Mouse (Mus musculus) forebrain, embryonic 15.5 days (tissue): ENCODE results near the gene Cspg4. TPM values are rescaled to one million over a fixed set of nuclear protein-coding genes. Genes with fewer than 3 reads are reported as not detected.
A peak's percentile ranks its signal among the peaks of the same experiment; 100 is the strongest.

Experiments
- ATAC-seq: fragments of 200-750 bp; cut with Nextera tagmentation; replicated peaks from 2 replicates; pipeline ENCODE4 v1.8.0; 2017; ENCODE audit warnings: mild to moderate bottlenecking, moderate TSS enrichment, moderate library complexity
- H3K27ac ChIP-seq: fragments of 300-500 bp; sonication (generic); replicated peaks from 2 replicates; pipeline ENCODE4 v1.5.1; 2015; ENCODE audit warnings: mild to moderate bottlenecking, inconsistent platforms
- H3K27me3 ChIP-seq: fragments of 300-500 bp; sonication (generic); 2 replicates; pipeline ENCODE4 v1.6.1; 2015; ENCODE audit warnings: inconsistent platforms
- H3K36me3 ChIP-seq: fragments of 300-500 bp; sonication (generic); 2 replicates; pipeline ENCODE4 v1.6.1; 2015; ENCODE audit warnings: mild to moderate bottlenecking, inconsistent platforms
- H3K4me1 ChIP-seq: fragments of 300-500 bp; sonication (generic); 2 replicates; pipeline ENCODE4 v1.6.1; 2015; ENCODE audit warnings: inconsistent platforms
- H3K4me2 ChIP-seq: fragments of 300-500 bp; sonication (generic); replicated peaks from 2 replicates; pipeline ENCODE4 v1.6.1; 2015; ENCODE audit warnings: mild to moderate bottlenecking, inconsistent platforms
- H3K4me3 ChIP-seq: fragments of 300-500 bp; sonication (generic); 2 replicates; pipeline ENCODE4 v1.5.1; 2015; ENCODE audit warnings: mild to moderate bottlenecking, inconsistent platforms
- H3K9ac ChIP-seq: fragments of 300-500 bp; sonication (generic); replicated peaks from 2 replicates; pipeline ENCODE4 v1.6.1; 2015; ENCODE audit warnings: mild to moderate bottlenecking, inconsistent platforms
- H3K9me3 ChIP-seq: fragments of 300-500 bp; sonication (generic); 2 replicates; pipeline ENCODE4 v1.6.1; 2016; ENCODE audit warnings: inconsistent platforms
- WGBS: fragments of 180-500 bp; shearing (Covaris S2); methylation state at CpG from one replicate; pipeline ENCODE4 v1.1.7; 2015; ENCODE audit warnings: mixed read lengths; 5-methylcytosine and 5-hydroxymethylcytosine counted together
- polyA plus RNA-seq: library from polyadenylated mRNA; unstranded; fragments of >200 nt; fragmentation: Nextera tagmentation; extraction: Ambion mirVana; gene quantifications from 2 replicates; pipeline ENCODE4 v1.2.1, GENCODE M21; 2015

Gene Cspg4
- polyA plus RNA-seq, 1 experiment from 2014 or later = 5.1 TPM

DNA sequence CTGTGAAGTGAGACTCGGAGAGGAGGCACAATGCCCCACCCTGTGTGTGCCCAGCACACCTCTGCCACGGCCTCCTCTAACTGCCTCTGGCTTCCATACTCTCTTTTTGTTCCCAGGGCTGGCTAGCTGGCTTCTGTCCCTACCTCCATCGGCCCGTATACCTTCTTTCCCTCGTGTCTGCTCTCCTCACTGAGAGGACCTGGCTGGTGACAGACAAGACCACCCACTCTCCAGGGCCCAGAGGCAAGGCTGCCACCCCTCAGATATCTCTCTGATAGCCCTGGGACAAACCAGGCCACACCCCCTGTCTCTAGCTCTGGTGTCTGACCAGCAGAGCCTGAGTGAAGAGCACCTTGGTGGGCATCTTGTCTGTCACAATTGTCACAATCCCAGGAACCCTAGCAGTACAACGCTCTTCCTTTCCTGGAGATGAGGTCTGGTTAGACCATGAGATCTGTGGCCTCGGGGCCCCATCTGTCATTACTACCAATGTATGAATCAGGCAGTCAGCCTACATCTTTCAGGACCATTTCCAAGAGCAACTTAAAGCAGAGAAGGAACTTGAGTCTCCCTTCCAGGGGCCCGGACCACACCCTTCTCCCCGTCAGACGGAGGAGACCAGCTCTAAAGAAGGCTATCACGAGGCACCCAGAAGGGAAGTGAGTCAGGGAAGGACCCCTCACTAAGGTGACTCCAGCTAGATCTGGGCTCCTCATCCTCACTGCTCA lies 1.0 kb downstream of the Cspg4 start:
- no peaks in the 10 kb centered on the region for H3K36me3 ChIP-seq
- no peak for ATAC-seq
- no peaks in the 10 kb centered on the region for H3K9me3 ChIP-seq
- WGBS = 82% methylated on average over 11 of the region's 11 CpGs
- H3K9ac ChIP-seq = no peak overlapping the region
- H3K27ac ChIP-seq = no peak overlapping the region
- no peak overlapping the region for H3K4me2 ChIP-seq
- H3K27me3 ChIP-seq = peaks cover 14% of the 10 kb centered on the region; the same call in 1 of the 2 replicates
- H3K4me1 ChIP-seq = peaks cover 32% of the 10 kb centered on the region
- peak overlapping the region; percentile 30; the same call in 1 of the 2 replicates for H3K4me3 ChIP-seq

DNA sequence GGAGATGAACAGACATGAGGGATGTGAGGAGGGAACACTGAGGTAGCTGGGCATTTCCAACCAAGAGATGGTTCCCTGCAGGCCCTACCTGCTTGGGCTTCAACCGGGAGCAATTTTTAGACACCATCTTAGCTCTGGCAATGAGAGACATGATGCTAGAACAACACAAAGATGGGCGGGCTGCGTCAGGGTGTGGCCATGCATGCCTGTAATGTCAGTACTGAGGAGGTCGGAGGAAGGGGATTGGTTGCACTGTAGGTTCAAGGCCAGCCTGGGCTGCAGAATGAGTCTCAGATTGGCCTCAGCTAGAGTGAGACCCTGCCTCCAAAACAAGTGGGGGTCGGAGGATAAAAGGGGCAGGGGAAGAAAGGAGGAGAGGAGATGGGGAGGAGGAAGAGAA lies 1.6 kb downstream of the Cspg4 start:
- 84% methylated on average over 5 of the region's 5 CpGs for WGBS

DNA sequence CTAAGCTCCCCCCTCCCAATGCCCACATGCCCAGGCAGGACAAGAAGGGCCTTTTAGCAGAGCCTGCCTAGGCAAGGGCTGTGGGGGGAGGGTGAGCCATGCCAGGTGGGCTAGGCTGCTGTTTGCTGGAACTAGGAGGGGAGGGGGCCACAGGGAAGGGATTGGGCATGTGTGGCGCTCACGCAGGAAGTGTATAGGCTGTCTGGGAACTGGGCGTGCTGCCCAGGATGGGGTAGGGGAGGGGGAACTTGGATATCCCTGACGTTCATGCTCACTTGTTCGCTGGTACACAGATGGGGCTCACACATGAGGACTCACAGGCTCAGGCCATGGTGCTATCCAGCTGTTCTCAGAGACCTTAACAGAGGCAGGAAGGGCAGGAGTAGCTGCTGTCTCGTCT lies 3.5 kb downstream of the Cspg4 start:
- H3K36me3 ChIP-seq = no peaks in the 10 kb centered on the region
- H3K27me3 ChIP-seq = peaks cover 14% of the 10 kb centered on the region; the same call in 1 of the 2 replicates
- peak overlapping the region; percentile 58 for H3K27ac ChIP-seq
- H3K9me3 ChIP-seq = no peaks in the 10 kb centered on the region
- peak; percentile 90 for ATAC-seq
- no peak overlapping the region for H3K4me2 ChIP-seq
- no peak overlapping the region for H3K4me3 ChIP-seq
- H3K4me1 ChIP-seq = peaks cover 32% of the 10 kb centered on the region
- 29% methylated on average over 6 of the region's 6 CpGs for WGBS
- H3K9ac ChIP-seq = no peak overlapping the region

More for the DNA sequence above, 1.6 kb downstream of the Cspg4 start:
- H3K27me3 ChIP-seq = peaks cover 14% of the 10 kb centered on the region; the same call in 1 of the 2 replicates
- no peaks in the 10 kb centered on the region for H3K9me3 ChIP-seq
- no peaks in the 10 kb centered on the region for H3K36me3 ChIP-seq
- no peak for ATAC-seq
- no peak overlapping the region for H3K9ac ChIP-seq
- H3K4me2 ChIP-seq = no peak overlapping the region
- peaks cover 32% of the 10 kb centered on the region for H3K4me1 ChIP-seq
- no peak overlapping the region for H3K27ac ChIP-seq
- no peak overlapping the region for H3K4me3 ChIP-seq

DNA sequence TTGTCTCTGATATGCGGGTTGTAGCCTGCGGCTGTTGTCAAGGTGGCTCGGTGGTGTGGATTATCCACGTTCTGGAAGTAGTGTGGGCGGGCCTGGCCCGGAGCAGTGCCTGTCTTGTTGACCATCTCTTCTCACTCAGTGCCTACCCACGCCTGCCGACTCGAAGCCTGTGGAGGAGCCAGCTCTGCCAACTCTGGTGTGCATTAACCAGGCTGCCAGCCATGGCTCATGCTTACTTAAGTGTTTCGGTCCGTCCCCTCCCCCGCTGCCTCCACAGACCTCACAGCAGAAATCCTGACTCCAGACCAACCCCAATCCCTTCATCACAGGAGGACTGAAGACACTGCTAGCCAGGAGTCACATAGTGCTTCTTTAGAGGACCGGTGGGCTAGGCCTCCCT lies 4.7 kb downstream of the Cspg4 start:
- Histone ChIP-seq H3K27ac (0 out of 2 replicates have a peak overlapping the region, but pooled peaks have one; percentile 41), H3K27me3 (peaks cover 6% of the 10 kb centered on the region; the same call in 1 of the 2 replicates), H3K9ac (no peak overlapping the region), H3K4me3 (no peak overlapping the region), H3K4me1 (peaks cover 24% of the 10 kb centered on the region), H3K9me3 (no peaks in the 10 kb centered on the region), H3K36me3 (no peaks in the 10 kb centered on the region), H3K4me2 (no peak overlapping the region)
- WGBS = 68% methylated on average over 13 of the region's 13 CpGs
- no peak for ATAC-seq

DNA sequence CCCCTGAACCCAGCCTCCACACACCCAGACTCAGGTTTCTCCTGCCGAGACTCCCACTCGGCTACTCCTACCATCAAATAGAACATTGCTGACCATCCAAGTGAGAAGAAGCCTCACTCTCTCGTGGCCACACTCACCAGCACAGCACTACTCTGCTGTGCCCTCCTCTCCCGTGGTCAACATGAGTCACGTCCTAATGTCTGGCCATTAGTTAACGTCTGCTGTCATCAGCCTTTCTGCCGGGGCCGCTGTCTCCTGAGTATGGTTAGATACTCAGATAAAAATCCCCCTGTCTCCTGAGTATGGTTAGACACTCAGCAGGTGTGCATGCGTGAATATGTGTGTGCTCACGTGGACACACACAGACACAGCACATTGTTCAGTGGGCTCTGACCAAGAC lies 5.9 kb downstream of the Cspg4 start:
- Histone ChIP-seq H3K4me2 (no peak overlapping the region), H3K36me3 (no peaks in the 10 kb centered on the region), H3K9ac (no peak overlapping the region), H3K9me3 (no peaks in the 10 kb centered on the region), H3K27ac (no peak overlapping the region), H3K27me3 (no peaks in the 10 kb centered on the region), H3K4me3 (no peak overlapping the region), H3K4me1 (peaks cover 19% of the 10 kb centered on the region)
- WGBS = 85% methylated on average over 10 of the region's 10 CpGs
- ATAC-seq = no peak

DNA sequence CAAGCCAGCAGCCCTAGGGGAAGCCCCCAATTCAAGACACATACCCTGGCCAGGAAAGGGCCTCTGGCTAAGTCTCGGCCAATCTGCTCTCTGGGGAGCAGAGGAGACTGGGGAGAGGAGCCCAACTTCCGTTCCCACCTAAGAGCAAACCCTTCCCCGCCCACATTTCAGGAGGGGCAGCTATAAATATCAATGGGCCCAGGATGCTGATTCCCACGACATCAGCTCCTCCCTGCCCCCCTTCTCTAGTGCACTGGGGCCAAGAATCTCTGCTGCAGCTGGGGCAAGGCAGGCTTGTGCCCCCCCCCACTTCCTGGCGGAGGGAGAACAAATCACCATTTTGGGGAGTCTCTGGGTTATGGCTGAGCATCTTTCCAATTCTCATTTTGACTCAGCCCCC lies 6.4 kb downstream of the Cspg4 start:
- Histone ChIP-seq H3K4me3 (no peak overlapping the region), H3K27ac (no peak overlapping the region), H3K9me3 (no peaks in the 10 kb centered on the region), H3K4me2 (no peak overlapping the region), H3K9ac (no peak overlapping the region), H3K36me3 (no peaks in the 10 kb centered on the region), H3K27me3 (no peaks in the 10 kb centered on the region), H3K4me1 (peaks cover 19% of the 10 kb centered on the region)
- no peak for ATAC-seq
- WGBS = 57% methylated on average over 5 of the region's 5 CpGs

DNA sequence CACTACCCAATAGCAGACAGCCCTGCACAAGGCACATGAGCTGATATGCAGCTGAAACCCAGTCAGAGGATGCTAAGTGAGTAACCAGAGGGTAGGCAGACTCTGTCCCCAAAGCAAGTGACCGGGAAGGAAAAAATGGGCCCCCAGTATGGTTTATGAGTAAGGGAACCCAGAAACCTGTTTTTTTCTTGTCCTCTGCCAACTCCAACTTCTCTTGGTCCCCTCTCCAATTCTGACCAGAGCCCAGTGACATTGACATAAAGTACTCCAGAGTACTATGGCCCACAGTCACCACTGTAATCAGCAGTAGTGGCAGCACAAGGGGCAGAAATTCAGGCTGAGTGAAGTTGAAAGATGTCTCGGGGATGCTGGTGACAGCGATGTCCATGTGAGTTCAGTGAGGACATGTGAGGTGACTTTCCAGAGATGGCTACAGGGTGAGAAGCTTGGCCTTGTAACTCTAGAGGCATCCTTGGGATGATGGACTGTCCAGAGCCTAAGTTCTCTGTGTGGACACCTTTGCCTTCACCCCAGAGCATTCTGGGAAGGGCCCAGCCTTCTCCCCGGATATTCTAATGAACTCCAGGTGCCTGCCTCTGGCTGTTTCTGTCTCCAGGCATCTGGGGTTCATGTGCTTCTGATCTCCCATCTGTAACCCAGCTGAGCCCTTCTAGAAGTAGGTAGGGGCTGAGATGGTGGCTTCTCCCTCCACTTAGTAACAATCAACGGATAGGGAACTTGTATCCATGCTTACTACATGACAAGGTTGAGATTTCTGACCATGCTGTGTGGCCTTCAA lies 7.5 kb downstream of the Cspg4 start:
- Histone ChIP-seq H3K9ac (no peak overlapping the region), H3K36me3 (no peaks in the 10 kb centered on the region), H3K4me3 (no peak overlapping the region), H3K27me3 (no peaks in the 10 kb centered on the region), H3K4me1 (peaks cover 19% of the 10 kb centered on the region), H3K4me2 (no peak overlapping the region), H3K9me3 (no peaks in the 10 kb centered on the region), H3K27ac (no peak overlapping the region)
- ATAC-seq = no peak
- 80% methylated on average over 5 of the region's 5 CpGs for WGBS

DNA sequence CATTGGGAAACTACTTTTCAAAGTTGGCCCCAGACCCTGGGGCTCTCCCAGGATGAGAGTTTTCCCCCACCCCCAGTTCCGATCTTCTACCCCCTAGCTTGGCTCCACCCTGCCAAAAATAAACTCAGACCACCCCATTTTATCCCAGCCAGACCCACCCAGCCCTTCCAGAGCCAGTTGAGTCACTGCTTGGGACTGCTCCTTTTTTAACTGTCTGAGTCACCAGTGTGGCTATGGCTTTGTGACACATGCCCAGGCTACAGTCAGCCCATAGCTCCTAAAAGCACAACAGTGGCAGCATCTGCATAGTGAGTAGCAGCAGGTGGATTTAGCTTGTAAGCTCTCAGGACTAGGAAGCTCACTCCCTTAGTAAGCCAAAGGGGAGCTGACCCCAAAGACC lies 8.3 kb downstream of the Cspg4 start:
- no peak for ATAC-seq
- Histone ChIP-seq H3K4me1 (peaks cover 13% of the 10 kb centered on the region), H3K4me2 (no peak overlapping the region), H3K36me3 (no peaks in the 10 kb centered on the region), H3K27ac (no peak overlapping the region), H3K9ac (no peak overlapping the region), H3K27me3 (no peaks in the 10 kb centered on the region), H3K4me3 (no peak overlapping the region), H3K9me3 (no peaks in the 10 kb centered on the region)
- WGBS = 70% methylated on average over 1 of the region's 1 CpGs

DNA sequence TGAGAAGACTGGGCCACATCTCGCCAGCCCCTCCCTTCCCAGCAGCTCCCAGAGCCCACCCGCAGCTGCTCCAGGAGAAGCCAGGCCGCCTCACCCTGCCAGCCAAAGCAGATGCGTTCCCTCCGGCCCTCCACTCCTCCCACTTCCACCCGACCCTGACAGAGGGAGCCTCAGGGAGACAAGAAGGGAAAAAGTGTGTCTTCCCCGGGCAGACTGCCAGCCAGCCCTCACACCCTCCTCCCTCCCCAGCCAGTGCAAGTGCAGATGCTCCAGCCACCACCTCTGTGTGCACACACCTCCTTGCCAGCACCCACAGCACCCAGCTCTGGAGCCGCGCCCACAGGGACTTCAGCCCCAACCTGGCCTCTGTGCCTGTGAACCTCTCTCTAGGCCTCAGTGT lies 12.0 kb downstream of the Cspg4 start:
- Histone ChIP-seq H3K4me3 (no peak overlapping the region), H3K27ac (no peak overlapping the region)
- 0 out of 2 replicates have a peak, but pooled peaks have one; percentile 32 for ATAC-seq

DNA sequence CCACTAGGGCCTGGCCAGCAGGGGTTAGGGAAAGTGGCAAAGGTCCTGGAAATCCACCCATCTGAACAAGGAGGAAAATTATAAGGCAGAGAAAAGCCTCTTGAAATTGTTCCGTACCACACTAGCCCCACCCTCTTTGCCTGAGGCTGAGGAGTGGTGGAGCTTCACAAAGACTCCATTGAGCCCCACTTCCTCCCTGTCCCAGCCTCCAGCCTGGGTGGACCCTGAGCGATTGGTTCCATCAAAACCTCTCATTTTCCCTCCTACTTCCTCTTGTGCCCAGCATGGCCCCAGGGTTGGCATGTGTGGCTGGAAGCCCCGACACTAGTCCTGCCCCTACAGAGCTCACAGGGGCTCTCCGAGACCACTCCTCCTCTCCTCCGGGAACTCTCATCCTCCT lies 12.5 kb downstream of the Cspg4 start:
- H3K9me3 ChIP-seq = no peaks in the 10 kb centered on the region
- 76% methylated on average over 5 of the region's 5 CpGs for WGBS
- H3K4me3 ChIP-seq = no peak overlapping the region
- H3K27ac ChIP-seq = no peak overlapping the region
- no peaks in the 10 kb centered on the region for H3K4me1 ChIP-seq
- no peak for ATAC-seq
- H3K27me3 ChIP-seq = no peaks in the 10 kb centered on the region
- no peak overlapping the region for H3K9ac ChIP-seq
- no peaks in the 10 kb centered on the region for H3K36me3 ChIP-seq
- H3K4me2 ChIP-seq = no peak overlapping the region

More for the DNA sequence above, 12.0 kb downstream of the Cspg4 start:
- Histone ChIP-seq H3K9ac (no peak overlapping the region), H3K36me3 (no peaks in the 10 kb centered on the region), H3K4me2 (no peak overlapping the region), H3K27me3 (no peaks in the 10 kb centered on the region), H3K4me1 (no peaks in the 10 kb centered on the region), H3K9me3 (no peaks in the 10 kb centered on the region)
- 50% methylated on average over 9 of the region's 9 CpGs for WGBS

DNA sequence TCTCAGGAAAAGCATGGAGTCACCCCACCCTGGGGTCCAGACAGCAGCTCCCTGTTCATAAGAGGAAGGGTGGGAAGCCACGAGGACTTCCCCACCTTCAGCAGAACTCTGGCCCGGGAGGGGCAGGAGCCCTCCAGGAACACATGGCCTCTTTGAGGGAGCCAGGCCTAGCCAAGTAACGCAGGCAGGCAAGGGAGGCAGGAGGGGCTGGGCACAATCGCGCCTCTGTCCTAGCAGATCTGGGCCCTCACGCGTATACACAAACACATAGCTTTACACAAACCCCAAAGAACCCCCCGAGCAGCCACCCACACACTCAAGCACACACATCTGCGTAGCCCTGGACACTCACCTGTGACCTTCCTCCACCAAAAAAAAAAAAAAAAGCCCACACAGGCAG lies 16.0 kb downstream of the Cspg4 start:
- ATAC-seq = no peak; the same call in 1 of the 2 replicates
- Histone ChIP-seq H3K27me3 (no peaks in the 10 kb centered on the region), H3K9ac (no peak overlapping the region), H3K4me3 (no peak overlapping the region), H3K36me3 (no peaks in the 10 kb centered on the region), H3K27ac (no peak overlapping the region), H3K9me3 (no peaks in the 10 kb centered on the region), H3K4me1 (no peaks in the 10 kb centered on the region), H3K4me2 (no peak overlapping the region)
- WGBS = 77% methylated on average over 9 of the region's 9 CpGs

DNA sequence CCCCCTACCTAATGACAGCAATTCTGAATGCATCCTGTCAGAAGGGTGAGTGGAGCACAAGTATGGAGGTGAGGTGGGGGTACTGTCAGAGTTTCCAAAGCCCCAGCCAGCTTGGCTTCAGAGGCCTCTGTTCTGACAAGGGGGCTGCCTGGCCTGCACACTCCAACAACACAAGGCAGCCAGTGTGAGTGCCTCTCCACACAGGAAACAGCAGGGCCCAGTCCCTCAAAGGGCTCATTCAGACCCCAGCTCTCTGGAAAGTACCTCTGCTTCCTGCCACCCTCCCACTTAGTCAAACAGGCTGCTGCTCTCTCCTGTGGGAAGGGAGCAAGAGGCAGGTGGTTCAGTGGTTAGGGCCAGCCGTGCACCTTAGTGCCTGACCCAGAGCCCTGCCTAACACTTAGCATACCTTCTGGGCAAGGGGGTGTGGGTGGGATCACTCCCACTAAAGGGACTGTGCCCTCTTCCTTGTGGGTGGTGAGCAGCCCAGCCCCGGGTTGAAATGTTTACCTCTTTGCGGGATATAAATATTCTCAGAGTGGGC lies 16.8 kb downstream of the Cspg4 start:
- 87% methylated on average over 3 of the region's 3 CpGs for WGBS
- no peak overlapping the region for H3K27ac ChIP-seq

More for the DNA sequence above, 16.8 kb downstream of the Cspg4 start:
- Histone ChIP-seq H3K9me3 (no peaks in the 10 kb centered on the region), H3K9ac (no peak overlapping the region), H3K27me3 (no peaks in the 10 kb centered on the region), H3K4me3 (no peak overlapping the region), H3K36me3 (no peaks in the 10 kb centered on the region), H3K4me1 (no peaks in the 10 kb centered on the region), H3K4me2 (no peak overlapping the region)
- no peak; the same call in 1 of the 2 replicates for ATAC-seq
